Comparison of ENCODE assay signal across 5 mouse cellular contexts in the genomic region with DNA sequence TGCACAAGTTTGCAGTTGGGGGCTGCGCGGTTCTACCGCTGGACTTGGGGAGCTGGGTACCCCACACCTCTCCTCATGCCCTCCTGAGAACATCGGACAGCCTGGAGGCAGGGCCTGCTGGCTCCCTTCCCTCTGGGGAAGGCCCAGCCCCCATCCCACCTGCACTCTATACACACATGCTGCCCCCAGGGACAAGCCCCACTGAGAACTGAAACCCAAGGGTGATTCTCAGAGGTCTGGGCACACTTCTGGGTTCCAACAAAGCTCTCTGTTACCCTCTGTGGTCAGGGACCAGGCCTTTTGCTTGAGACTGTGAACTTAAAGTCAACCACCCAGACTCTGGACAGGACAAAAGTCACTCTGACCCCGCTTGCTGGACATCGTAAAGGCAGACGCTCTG.
"Had no signal": no experiment of that assay in that cellular context is flagged by ENCODE, and none has a peak within 500 bp of the region (broad histone marks: within the 10 kb centered on the region; RNA-seq: fewer than 3 reads in every experiment).

No protein-coding gene starts in this region.

- H3K27ac ChIP-seq: intestine, embryonic 15.5 days; limb, embryonic 12.5 days; liver, embryonic 14.5 days; neural tube, embryonic 12.5 days had no signal

- H3K4me3 ChIP-seq: intestine, embryonic 15.5 days; limb, embryonic 12.5 days; neural tube, embryonic 12.5 days had no signal

- H3K4me1 ChIP-seq: neural tube, embryonic 12.5 days had no signal

- DNase-seq: thymus, adult 18-20 months had no signal
